Mouse (Mus musculus) intestine, embryonic 16.5 days (tissue): ENCODE measurements at regions not wholly inside any gene's neighbourhood (a gene's known extent, or its start where the extent isn't known, plus 50 kb on each side); places are given as distances from the start of the nearest gene placed in this dataset.

Experiments
- ATAC-seq: fragments of 200-750 bp; cut with Nextera tagmentation; 2 replicates; pipeline ENCODE4 v1.8.0; 2017; ENCODE audit warnings: moderate TSS enrichment, moderate library complexity
- H3K27ac ChIP-seq: fragments of 300-500 bp; sonication (generic); 2 replicates; pipeline ENCODE4 v1.5.1; 2014; ENCODE audit warnings: mild to moderate bottlenecking, low read length
- H3K27me3 ChIP-seq: fragments of 300-500 bp; sonication (generic); replicated peaks from 2 replicates; pipeline ENCODE4 v1.6.1; 2014; ENCODE audit warnings: low read length, control low read depth, mixed read lengths; ENCODE audit not compliant: control insufficient read depth, insufficient read depth
- H3K36me3 ChIP-seq: fragments of 300-500 bp; sonication (generic); 2 replicates; pipeline ENCODE4 v1.6.1; 2014; ENCODE audit warnings: low read length, control low read depth; ENCODE audit not compliant: control insufficient read depth, insufficient read depth
- H3K4me1 ChIP-seq: fragments of 300-500 bp; sonication (generic); 2 replicates; pipeline ENCODE4 v1.6.1; 2014; ENCODE audit warnings: low read length, control low read depth, mixed read lengths; ENCODE audit not compliant: control insufficient read depth, insufficient read depth
- H3K4me2 ChIP-seq: fragments of 300-500 bp; sonication (generic); 2 replicates; pipeline ENCODE4 v1.6.1; 2014; ENCODE audit warnings: low read depth, low read length, control low read depth
- H3K4me3 ChIP-seq: fragments of 300-500 bp; sonication (generic); 2 replicates; pipeline ENCODE4 v1.5.1; 2014; ENCODE audit warnings: mild to moderate bottlenecking, low read length
- H3K9ac ChIP-seq: fragments of 300-500 bp; sonication (generic); 2 replicates; pipeline ENCODE4 v1.6.1; 2014; ENCODE audit warnings: low read depth, low read length
- H3K9me3 ChIP-seq: fragments of 300-500 bp; sonication (generic); 2 replicates; pipeline ENCODE4 v1.6.1; 2016; ENCODE audit warnings: low read length, control low read depth; ENCODE audit not compliant: control insufficient read depth
- WGBS: fragments of 180-500 bp; shearing (Covaris S2); extraction: QIAGEN DNeasy Blood & Tissue Kit; methylation state at CpG from one replicate; pipeline ENCODE4 v1.1.7; 2014; 5-methylcytosine and 5-hydroxymethylcytosine counted together

DNA sequence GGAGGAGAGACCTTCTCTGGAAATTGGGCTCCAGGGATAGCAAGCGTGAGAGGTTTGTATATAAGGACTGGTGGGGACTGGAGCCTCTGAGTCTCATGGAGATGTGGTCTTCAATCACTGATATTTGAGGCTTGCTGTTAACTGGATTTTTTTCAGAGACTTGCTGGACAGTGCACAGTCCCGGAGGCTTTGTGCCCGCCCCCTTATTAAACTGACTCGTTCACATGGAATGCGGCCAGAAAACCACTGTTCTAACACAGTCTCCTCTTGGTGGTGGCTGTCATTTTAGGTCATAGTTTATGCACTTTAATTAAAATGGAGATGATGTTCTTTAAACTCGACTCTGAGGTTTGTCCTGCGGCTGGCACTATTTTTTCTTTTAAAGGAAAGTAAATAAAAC lies 378.9 kb downstream of the Nkx6-1 start:
- Histone ChIP-seq H3K27ac (no peak overlapping the region), H3K9ac (no peak overlapping the region), H3K9me3 (no peaks in the 10 kb centered on the region), H3K4me2 (no peak overlapping the region), H3K4me3 (no peak overlapping the region), H3K36me3 (no peaks in the 10 kb centered on the region), H3K4me1 (no peaks in the 10 kb centered on the region), H3K27me3 (no peaks in the 10 kb centered on the region)
- ATAC-seq = no peak
- whole genome bisulfite sequencing = 45% methylated on average over 7 of the region's 7 CpGs

DNA sequence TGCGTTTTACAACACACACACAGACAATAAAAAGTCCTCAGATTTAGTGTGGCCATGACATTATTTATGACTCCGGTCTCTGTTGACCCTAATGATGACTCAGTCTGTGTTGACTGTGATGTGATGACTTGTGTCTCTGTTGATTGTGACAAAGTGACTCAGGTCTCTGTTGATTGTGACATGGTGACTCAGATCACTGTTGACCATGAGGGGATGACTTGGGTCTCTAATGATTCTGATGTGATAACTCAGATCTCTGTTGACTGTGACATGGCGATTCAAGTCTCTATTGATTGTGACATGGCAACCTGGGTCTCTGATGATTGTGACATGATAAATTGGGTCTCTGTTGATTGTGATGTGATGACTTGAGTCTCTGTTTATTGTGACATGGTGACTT lies 405.0 kb downstream of the Gpat3 start:
- 77% methylated on average over 3 of the region's 3 CpGs for WGBS
- no peaks in the 10 kb centered on the region for H3K27me3 ChIP-seq
- ATAC-seq = no peak
- H3K27ac ChIP-seq = no peak overlapping the region
- H3K4me3 ChIP-seq = no peak overlapping the region
- no peaks in the 10 kb centered on the region for H3K4me1 ChIP-seq
- H3K36me3 ChIP-seq = no peaks in the 10 kb centered on the region
- no peak overlapping the region for H3K9ac ChIP-seq
- H3K9me3 ChIP-seq = no peaks in the 10 kb centered on the region
- no peak overlapping the region for H3K4me2 ChIP-seq

DNA sequence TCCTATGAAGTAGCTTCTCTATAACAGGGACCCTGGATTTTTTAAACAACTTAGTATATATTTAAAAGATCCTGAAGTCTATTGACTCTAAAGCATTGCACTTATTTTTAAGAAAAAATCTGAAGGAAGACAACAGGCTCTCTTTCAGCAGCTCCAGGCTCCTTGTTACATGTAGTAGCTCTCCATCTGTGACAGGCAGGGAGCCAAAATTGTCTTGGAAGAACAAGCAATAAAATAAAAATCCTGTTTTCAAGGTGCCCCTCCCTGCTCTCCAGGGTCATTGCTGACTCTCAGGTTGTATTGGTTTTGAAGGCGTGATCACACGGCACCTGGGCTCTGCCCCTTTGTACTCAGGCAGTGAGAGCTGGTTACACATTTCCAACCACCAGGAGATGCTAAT lies 397.1 kb downstream of the Gpat3 start:
- no peak for ATAC-seq
- Histone ChIP-seq H3K4me2 (no peak overlapping the region), H3K27ac (no peak overlapping the region), H3K36me3 (no peaks in the 10 kb centered on the region), H3K9me3 (no peaks in the 10 kb centered on the region), H3K4me1 (no peaks in the 10 kb centered on the region), H3K4me3 (no peak overlapping the region), H3K27me3 (no peaks in the 10 kb centered on the region), H3K9ac (no peak overlapping the region)
- 65% methylated on average over 2 of the region's 2 CpGs for WGBS

DNA sequence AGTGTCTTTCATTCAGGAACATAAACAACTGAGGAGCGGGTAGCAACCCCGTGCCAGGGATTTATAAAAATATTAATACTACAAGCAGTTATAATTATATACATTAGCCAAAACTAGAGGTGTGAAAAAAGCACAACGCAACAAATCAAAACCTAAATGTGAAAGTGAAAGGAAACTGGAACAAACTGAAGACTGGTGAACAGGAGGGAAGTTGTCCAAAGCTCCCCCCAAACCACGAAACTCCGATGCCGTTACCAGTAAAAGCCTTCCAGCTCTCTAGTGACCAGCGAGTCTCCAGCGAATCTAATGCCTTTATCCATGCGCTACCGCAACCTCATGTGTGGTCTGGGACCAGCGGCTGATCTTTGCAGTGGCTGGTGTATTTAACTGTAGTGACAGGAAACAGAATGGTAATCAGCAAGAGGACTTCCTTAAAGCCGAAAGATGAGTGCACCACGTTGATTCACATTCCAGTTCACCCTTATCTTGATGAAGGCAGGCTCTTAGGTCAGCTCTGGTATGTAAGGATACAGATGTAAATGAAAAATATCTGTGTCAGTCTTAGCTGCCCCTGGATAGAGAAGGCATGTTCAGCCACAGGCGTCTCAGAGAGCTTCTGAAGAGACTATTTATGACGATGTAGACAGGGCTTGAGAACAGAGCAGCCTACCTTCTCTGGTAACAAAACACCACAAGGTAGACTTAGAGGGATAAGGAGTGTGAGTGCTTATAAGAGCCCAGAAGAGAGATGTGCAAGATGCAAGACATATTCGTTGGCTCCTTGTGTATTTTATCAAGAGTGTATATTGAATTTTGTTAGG lies 394.0 kb downstream of the Gpat3 start:
- no peaks in the 10 kb centered on the region for H3K9me3 ChIP-seq
- H3K4me3 ChIP-seq = peak overlapping the region; percentile 39
- 47% methylated on average over 16 of the region's 16 CpGs for WGBS
- no peaks in the 10 kb centered on the region for H3K27me3 ChIP-seq
- no peaks in the 10 kb centered on the region for H3K36me3 ChIP-seq
- peak overlapping the region; percentile 45 for H3K4me2 ChIP-seq
- no peaks in the 10 kb centered on the region for H3K4me1 ChIP-seq
- H3K27ac ChIP-seq = no peak overlapping the region
- no peak for ATAC-seq
- peak overlapping the region; percentile 48 for H3K9ac ChIP-seq

DNA sequence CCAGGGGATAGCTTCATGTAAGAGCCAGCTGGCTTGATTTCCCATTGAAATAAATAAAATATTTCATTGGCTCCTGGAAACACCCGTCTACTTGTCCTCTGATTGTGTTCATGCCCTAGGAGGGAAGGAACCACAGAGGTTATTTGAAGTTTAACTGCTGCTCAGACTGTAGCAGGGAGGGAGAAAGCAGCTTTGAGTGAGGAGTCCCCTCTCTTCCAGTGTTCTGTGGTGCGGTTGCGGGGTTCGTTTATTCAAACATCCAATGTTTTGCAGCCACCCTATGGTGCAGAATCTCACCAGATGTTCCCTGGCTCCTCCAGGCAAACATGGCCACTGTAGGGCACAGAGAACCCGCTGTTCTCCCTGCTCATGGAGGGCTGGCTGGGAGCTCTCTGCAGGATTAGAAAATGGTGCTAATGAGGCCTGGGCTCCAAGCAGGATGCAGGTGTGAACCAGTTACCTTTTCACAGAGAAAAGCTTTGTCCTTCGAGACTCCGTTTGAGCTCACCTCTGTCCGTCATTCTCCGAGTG lies 390.7 kb downstream of the Gpat3 start:
- no peak overlapping the region for H3K4me2 ChIP-seq
- no peaks in the 10 kb centered on the region for H3K9me3 ChIP-seq
- no peaks in the 10 kb centered on the region for H3K27me3 ChIP-seq
- H3K4me1 ChIP-seq = no peaks in the 10 kb centered on the region
- WGBS = 67% methylated on average over 9 of the region's 9 CpGs
- H3K27ac ChIP-seq = no peak overlapping the region
- H3K36me3 ChIP-seq = no peaks in the 10 kb centered on the region
- no peak for ATAC-seq
- no peak overlapping the region for H3K9ac ChIP-seq
- H3K4me3 ChIP-seq = no peak overlapping the region

DNA sequence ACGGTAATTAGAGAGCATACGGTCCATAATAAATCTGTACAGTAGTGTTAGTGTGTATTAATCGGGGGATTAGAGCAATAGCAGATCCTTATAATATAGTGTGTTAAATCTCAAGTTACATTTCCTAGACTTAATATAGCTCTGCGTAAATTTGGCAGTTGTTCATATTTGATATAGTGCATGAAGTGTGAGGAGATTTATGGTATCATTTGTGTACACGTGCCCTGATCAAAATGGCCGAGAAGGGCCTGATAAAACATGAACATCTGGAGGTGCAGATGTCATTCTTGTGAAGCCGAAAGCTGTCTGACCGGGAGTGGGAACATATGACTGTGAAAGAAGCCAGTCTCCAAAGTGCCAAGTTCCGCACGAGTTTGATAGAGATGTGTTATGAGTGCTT lies 376.9 kb downstream of the Gpat3 start:
- H3K36me3 ChIP-seq = no peaks in the 10 kb centered on the region
- no peak for ATAC-seq
- H3K4me2 ChIP-seq = no peak overlapping the region
- H3K4me1 ChIP-seq = no peaks in the 10 kb centered on the region
- no peaks in the 10 kb centered on the region for H3K9me3 ChIP-seq
- no peak overlapping the region for H3K27ac ChIP-seq
- 80% methylated on average over 10 of the region's 10 CpGs for WGBS
- no peaks in the 10 kb centered on the region for H3K27me3 ChIP-seq
- no peak overlapping the region for H3K4me3 ChIP-seq
- H3K9ac ChIP-seq = no peak overlapping the region

DNA sequence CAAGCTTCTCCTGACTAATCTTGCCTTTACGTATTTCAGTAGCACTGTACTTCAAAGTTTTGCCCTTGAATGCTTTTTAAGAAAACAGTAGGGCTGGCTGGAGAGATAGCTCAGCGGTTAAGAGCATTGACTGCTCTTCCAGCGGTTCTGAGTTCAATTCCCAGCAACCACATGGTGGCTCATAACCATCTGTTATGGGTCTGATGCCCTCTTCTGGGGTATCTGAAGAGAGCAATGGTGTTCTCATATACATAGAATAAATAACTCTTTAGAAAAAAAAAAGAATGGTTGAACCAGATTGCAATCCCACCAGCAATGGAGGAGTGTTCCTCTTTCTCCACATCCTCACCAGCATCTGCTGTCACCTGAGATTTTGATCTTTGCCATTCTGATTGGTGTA lies 372.6 kb downstream of the Gpat3 start:
- ATAC-seq = no peak
- Histone ChIP-seq H3K4me3 (no peak overlapping the region), H3K4me1 (no peaks in the 10 kb centered on the region), H3K36me3 (no peaks in the 10 kb centered on the region), H3K9ac (no peak overlapping the region), H3K4me2 (no peak overlapping the region), H3K27ac (no peak overlapping the region), H3K27me3 (no peaks in the 10 kb centered on the region), H3K9me3 (no peaks in the 10 kb centered on the region)
- WGBS = 91% methylated on average over 3 of the region's 3 CpGs

DNA sequence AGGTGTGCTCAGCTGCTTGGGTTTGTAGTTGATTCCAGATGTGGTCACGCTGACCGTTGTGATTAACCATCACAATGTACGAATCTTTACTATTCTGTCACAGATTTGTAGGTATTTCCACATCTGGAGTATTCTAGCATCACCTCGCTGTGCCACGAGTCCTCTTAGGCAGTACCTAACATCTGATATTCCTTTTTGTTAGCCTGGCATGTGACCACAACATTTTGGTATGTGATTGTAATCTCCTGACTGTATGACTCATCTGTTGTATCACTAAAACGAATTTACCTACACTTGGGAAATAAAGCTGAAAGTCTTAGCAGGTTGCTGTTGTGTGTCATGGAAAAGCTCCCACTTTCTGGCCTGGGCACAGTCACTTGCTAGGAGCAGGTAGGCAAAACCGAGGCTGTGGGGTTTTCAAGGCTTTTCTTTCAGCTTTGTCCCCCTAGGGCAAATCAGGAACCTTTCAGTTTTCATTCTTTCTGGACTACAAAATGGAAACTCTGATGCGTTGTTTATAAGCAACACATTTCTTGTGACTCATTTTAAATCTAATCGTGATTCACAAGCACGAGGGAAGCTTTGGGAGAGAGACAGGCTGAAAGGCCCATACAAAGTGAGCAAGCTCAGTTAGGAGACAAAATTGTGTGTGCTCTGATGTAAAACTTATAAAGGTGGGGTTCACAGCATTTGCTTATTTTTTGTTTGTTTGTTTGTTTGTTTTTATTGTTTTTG lies 371.5 kb downstream of the Gpat3 start:
- Histone ChIP-seq H3K27me3 (no peaks in the 10 kb centered on the region), H3K36me3 (no peaks in the 10 kb centered on the region)
- WGBS = 86% methylated on average over 10 of the region's 10 CpGs

DNA sequence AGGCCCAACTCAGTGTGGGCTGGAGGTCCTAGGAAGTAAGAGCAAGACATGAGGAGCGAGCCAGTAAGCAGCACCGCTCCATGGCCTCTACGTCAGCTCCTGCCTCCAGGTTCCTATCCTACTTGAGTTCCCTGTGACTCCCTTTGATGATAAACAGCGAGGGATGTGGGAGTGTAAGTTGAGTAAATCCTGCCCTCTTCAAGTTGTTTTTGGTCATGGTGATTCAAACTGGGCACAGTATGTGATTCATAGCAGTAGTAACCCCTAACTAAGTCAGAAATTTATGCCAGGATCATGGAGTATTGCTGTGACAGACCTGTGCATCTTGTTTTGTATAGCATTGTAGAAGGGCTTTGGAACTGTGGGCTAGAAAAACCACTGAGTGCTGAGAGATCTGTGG lies 366.5 kb downstream of the Gpat3 start:
- no peak for ATAC-seq
- Histone ChIP-seq H3K9ac (no peak overlapping the region), H3K36me3 (no peaks in the 10 kb centered on the region), H3K9me3 (no peaks in the 10 kb centered on the region), H3K27me3 (no peaks in the 10 kb centered on the region), H3K4me2 (no peak overlapping the region), H3K4me1 (no peaks in the 10 kb centered on the region), H3K4me3 (no peak overlapping the region), H3K27ac (no peak overlapping the region)
- WGBS = 87% methylated on average over 4 of the region's 4 CpGs

More for the DNA sequence above, 371.5 kb downstream of the Gpat3 start:
- ATAC-seq = no peak
- Histone ChIP-seq H3K9ac (no peak overlapping the region), H3K27ac (no peak overlapping the region), H3K9me3 (no peaks in the 10 kb centered on the region), H3K4me3 (no peak overlapping the region), H3K4me1 (no peaks in the 10 kb centered on the region), H3K4me2 (no peak overlapping the region)
